Mouse (Mus musculus) liver, embryonic 14.5 days (tissue): ENCODE results near the gene Wnt3a. TPM values are rescaled to one million over a fixed set of nuclear protein-coding genes. Genes with fewer than 3 reads are reported as not detected.

ENCODE experiments used
- ATAC-seq: fragments of 200-750 bp; cut with Nextera tagmentation; 2 replicates; pipeline ENCODE4 v1.8.0; 2017; ENCODE audit warnings: moderate number of reproducible peaks, mild to moderate bottlenecking, moderate library complexity; ENCODE audit not compliant: insufficient read depth
- DNase-seq, 3 experiments: peaks; one replicate each; pipeline ENCODE4 v3.0.0-alpha.2; 2012 to 2013; ENCODE audit warnings: low read depth in 3 of 3, low spot score in 3 of 3
- H3K27ac ChIP-seq: fragments of 300-500 bp; sonication (generic); 2 replicates; pipeline ENCODE4 v1.5.1; 2014; ENCODE audit warnings: moderate library complexity, mild to moderate bottlenecking, control low read depth, inconsistent platforms
- H3K27me3 ChIP-seq: fragments of 300-500 bp; sonication (generic); 2 replicates; pipeline ENCODE4 v1.6.1; 2014; ENCODE audit warnings: mild to moderate bottlenecking, low read length, moderate library complexity; ENCODE audit not compliant: control insufficient read depth, insufficient read depth
- H3K36me3 ChIP-seq: fragments of 300-500 bp; sonication (generic); replicated peaks from 2 replicates; pipeline ENCODE4 v1.6.1; 2014; ENCODE audit warnings: low read depth; ENCODE audit not compliant: control insufficient read depth, insufficient read depth
- H3K4me1 ChIP-seq, 2 experiments: fragments of 200-500 bp in 1 of 2; fragments of 300-500 bp in 1 of 2; sonication (generic) in 1 of 2; replicated peaks; 2 replicates each; pipeline ENCODE4 v1.6.1; 2012 to 2014; ENCODE audit warnings: antibody characterized with exemption in 1 of 2, inconsistent platforms in 1 of 2, low read length in 1 of 2; ENCODE audit not compliant: control insufficient read depth in 2 of 2, insufficient read depth in 2 of 2
- H3K4me2 ChIP-seq: fragments of 300-500 bp; sonication (generic); 2 replicates; pipeline ENCODE4 v1.6.1; 2014; ENCODE audit warnings: low read depth, mild to moderate bottlenecking, control low read depth, moderate library complexity
- H3K4me3 ChIP-seq, 2 experiments: fragments of 200-500 bp in 1 of 2; fragments of 300-500 bp in 1 of 2; sonication (generic) in 1 of 2; 2 replicates each; pipeline ENCODE4 v1.5.1; 2012 to 2014; ENCODE audit warnings: low read depth in 2 of 2, low read length in 2 of 2, mild to moderate bottlenecking in 2 of 2, control low read depth in 1 of 2, inconsistent platforms in 1 of 2, moderate library complexity in 1 of 2; ENCODE audit not compliant: insufficient read depth in 1 of 2
- H3K9ac ChIP-seq: fragments of 300-500 bp; sonication (generic); replicated peaks from 2 replicates; pipeline ENCODE4 v1.6.1; 2014; ENCODE audit warnings: mild to moderate bottlenecking, control low read depth, moderate library complexity
- H3K9me3 ChIP-seq: fragments of 300-500 bp; sonication (generic); 2 replicates; pipeline ENCODE4 v1.6.1; 2016; ENCODE audit warnings: low read length, mixed read lengths; ENCODE audit not compliant: control insufficient read depth
- CTCF ChIP-seq: IDR thresholded peaks from 2 replicates; pipeline ENCODE4 v1.5.1; 2016; ENCODE audit warnings: antibody characterized with exemption, low read depth, control low read depth
- EP300 ChIP-seq: IDR thresholded peaks from 2 replicates; pipeline ENCODE4 v1.6.1; 2016; ENCODE audit warnings: antibody characterized with exemption, low read depth
- WGBS: fragments of 180-500 bp; shearing (Covaris S2); extraction: QIAGEN DNeasy Blood & Tissue Kit; methylation state at CpG from one replicate; pipeline ENCODE4 v1.1.7; 2014; ENCODE audit not compliant: insufficient replicate concordance; 5-methylcytosine and 5-hydroxymethylcytosine counted together
- polyA plus RNA-seq, 2 experiments: library from polyadenylated mRNA; depleted of rRNA in 1 of 2; stranded (reverse) in 1 of 2; unstranded in 1 of 2; fragments of >200 nt; fragmentation: Nextera tagmentation in 1 of 2; extraction: Ambion mirVana in 1 of 2; gene quantifications; 2 replicates each; pipeline versions ENCODE4 v1.2.1 to v1.2.3; 2012 to 2014

Wnt3a gene
- polyA plus RNA-seq, 2 experiments = 0.01 TPM; not detected in 1

DNA sequence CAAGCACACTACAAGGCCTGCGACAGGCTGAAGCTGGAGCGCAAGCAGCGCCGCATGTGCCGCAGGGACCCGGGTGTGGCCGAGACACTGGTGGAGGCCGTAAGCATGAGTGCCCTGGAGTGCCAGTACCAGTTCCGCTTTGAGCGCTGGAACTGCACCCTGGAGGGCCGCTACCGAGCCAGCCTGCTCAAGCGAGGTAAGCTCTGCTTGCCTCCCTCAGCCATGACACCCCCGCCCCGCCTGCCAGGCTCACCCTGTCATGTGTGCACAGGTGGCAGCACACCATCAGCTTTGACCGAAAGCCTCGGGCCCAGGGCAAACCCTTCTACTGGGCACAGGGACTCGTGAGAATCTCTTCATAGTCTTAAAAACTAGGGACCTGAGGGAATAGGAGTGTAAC, 37.1 kb upstream of the Wnt3a start:
- no peaks in the 10 kb centered on the region for H3K4me1 ChIP-seq
- H3K4me2 ChIP-seq = no peak overlapping the region
- no peak overlapping the region for H3K4me3 ChIP-seq
- H3K36me3 ChIP-seq = no peaks in the 10 kb centered on the region
- H3K9ac ChIP-seq = no peak overlapping the region
- H3K27ac ChIP-seq = no peak overlapping the region
- no peaks in the 10 kb centered on the region for H3K27me3 ChIP-seq
- no peak for DNase-seq
- no peak for TF ChIP-seq CTCF
- TF ChIP-seq EP300 = no peak
- H3K9me3 ChIP-seq = no peaks in the 10 kb centered on the region
- no peak for ATAC-seq
- 69% methylated on average over 18 of the region's 18 CpGs for WGBS

DNA sequence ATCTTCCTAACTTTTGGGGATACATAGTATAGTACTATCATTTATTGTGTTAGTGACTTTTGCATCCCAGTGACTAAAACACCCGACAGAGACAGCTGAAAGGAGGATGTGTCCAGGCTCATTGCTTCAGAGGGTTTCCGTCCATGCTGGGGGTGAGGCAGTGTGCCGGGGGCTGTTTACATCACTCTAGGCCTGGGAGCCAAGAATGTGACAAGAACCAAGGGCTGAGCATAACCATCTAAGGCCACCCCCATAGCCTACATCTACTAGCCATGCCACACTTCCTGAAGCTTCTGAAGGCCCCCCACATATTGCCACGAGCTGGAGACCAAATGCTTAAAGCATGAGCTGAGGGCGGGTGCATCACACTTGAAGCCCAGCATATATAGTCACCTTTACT, 34.2 kb upstream of the Wnt3a start:
- 63% methylated on average over 5 of the region's 5 CpGs for WGBS
- TF ChIP-seq EP300 (no peak), CTCF (no peak)
- no peak for DNase-seq

DNA sequence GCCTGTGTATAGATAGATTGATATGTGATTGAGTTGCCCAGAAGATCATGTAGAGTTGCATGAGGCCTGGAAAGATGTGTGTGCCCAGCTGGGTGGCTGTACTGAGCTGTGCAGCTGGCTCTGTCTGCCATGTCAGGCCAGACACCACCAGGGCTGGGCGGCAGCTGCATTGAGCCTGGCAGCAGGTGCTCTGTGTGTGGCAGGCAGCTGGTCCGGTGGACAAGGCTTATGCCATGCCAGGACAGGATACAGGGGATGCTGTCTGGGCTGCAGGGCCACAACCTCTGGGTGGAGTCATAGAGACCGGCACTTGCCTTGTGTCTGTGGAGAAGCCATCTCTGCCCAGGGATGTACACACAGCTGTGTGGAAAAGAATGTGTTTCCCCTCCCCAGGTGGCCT, 32.4 kb upstream of the Wnt3a start:
- no peak for DNase-seq

More for the DNA sequence above, 34.2 kb upstream of the Wnt3a start:
- Histone ChIP-seq H3K27me3 (no peaks in the 10 kb centered on the region), H3K36me3 (no peaks in the 10 kb centered on the region), H3K9me3 (no peaks in the 10 kb centered on the region), H3K27ac (no peak overlapping the region), H3K9ac (no peak overlapping the region), H3K4me2 (no peak overlapping the region), H3K4me1 (no peaks in the 10 kb centered on the region), H3K4me3 (no peak overlapping the region)
- no peak for ATAC-seq

DNA sequence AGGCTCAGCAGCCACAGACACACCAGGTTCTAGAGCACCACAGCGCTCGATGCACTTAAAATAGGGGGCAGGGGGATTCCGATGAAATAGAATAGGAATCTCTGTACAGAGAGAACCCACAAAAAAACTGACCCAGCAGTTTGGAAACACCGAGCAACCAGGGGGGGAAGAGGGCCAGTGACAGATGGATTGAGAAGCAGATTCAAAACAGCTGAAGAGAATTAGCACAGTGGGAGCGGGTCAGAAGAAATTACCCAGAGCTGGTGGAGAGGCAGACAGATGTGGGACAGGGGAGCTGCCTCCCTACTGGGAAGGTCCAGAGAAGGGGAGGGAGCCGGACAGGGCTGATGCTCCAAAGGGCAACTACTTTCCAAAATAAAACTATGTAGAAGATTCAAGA, 26.0 kb upstream of the Wnt3a start:
- H3K36me3 ChIP-seq = no peaks in the 10 kb centered on the region
- H3K9me3 ChIP-seq = no peaks in the 10 kb centered on the region
- H3K27me3 ChIP-seq = no peaks in the 10 kb centered on the region; the same call in 1 of the 2 replicates
- no peak for DNase-seq
- no peak overlapping the region for H3K4me3 ChIP-seq
- H3K4me1 ChIP-seq = no peaks in the 10 kb centered on the region
- 51% methylated on average over 6 of the region's 6 CpGs for WGBS
- ATAC-seq = no peak
- no peak for TF ChIP-seq EP300
- TF ChIP-seq CTCF = no peak
- no peak overlapping the region for H3K27ac ChIP-seq
- H3K4me2 ChIP-seq = no peak overlapping the region
- no peak overlapping the region for H3K9ac ChIP-seq

More for the DNA sequence above, 32.4 kb upstream of the Wnt3a start:
- Histone ChIP-seq H3K9me3 (no peaks in the 10 kb centered on the region), H3K36me3 (no peaks in the 10 kb centered on the region), H3K9ac (no peak overlapping the region), H3K27ac (no peak overlapping the region), H3K4me2 (no peak overlapping the region), H3K4me1 (no peaks in the 10 kb centered on the region), H3K4me3 (no peak overlapping the region), H3K27me3 (no peaks in the 10 kb centered on the region)
- WGBS = 77% methylated on average over 3 of the region's 3 CpGs
- no peak for TF ChIP-seq EP300
- TF ChIP-seq CTCF = no peak
- ATAC-seq = no peak

DNA sequence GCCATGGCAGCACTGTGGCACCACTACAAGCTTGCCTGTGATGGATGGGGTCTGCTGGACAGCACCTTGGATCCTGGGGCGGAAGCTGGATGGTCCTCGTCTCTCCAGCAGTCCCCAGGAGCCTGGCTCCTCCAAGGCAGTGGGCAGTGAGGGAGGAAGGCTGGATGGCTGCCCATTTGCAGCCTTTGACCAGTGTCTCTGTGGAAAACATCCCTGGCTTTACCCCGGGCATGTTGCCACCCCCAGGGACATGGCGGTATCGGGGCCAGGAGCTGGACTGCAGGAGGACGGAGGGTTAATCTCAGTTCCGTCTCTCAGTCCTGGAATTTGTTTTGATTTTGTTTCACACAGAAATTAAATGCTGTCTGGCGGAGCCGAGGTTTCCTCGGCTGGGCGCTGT, 23.4 kb upstream of the Wnt3a start:
- H3K27me3 ChIP-seq = peaks cover 6% of the 10 kb centered on the region
- no peaks in the 10 kb centered on the region for H3K4me1 ChIP-seq
- no peaks in the 10 kb centered on the region for H3K9me3 ChIP-seq
- 57% methylated on average over 11 of the region's 11 CpGs for WGBS
- H3K9ac ChIP-seq = no peak overlapping the region
- H3K36me3 ChIP-seq = no peaks in the 10 kb centered on the region
- DNase-seq = no peak
- no peak overlapping the region for H3K4me3 ChIP-seq
- H3K27ac ChIP-seq = no peak overlapping the region
- H3K4me2 ChIP-seq = no peak overlapping the region
- no peak for ATAC-seq
- no peak for TF ChIP-seq EP300
- no peak for TF ChIP-seq CTCF
